Mouse (Mus musculus) neural tube, embryonic 14.5 days (tissue): ENCODE results near the gene A930017K11Rik. TPM values are rescaled to one million over a fixed set of nuclear protein-coding genes. Genes with fewer than 3 reads are reported as not detected.
A peak's percentile ranks its signal among the peaks of the same experiment; 100 is the strongest.

Experiments
- ATAC-seq: fragments of 200-750 bp; cut with Nextera tagmentation; 2 replicates; pipeline ENCODE4 v1.8.0; 2017; ENCODE audit warnings: low read depth, mild to moderate bottlenecking, moderate TSS enrichment, moderate library complexity
- H3K27ac ChIP-seq: fragments of 300-500 bp; sonication (generic); 2 replicates; pipeline ENCODE4 v1.5.1; 2014; ENCODE audit warnings: low read depth, mild to moderate bottlenecking, control low read depth, low read length, moderate library complexity, mixed read lengths
- H3K27me3 ChIP-seq: fragments of 300-500 bp; sonication (generic); 2 replicates; pipeline ENCODE4 v1.6.1; 2014; ENCODE audit warnings: low read length; ENCODE audit not compliant: control insufficient read depth, insufficient read depth
- H3K36me3 ChIP-seq: fragments of 300-500 bp; sonication (generic); 2 replicates; pipeline ENCODE4 v1.6.1; 2014; ENCODE audit warnings: low read length, mixed read lengths; ENCODE audit not compliant: control insufficient read depth, insufficient read depth
- H3K4me1 ChIP-seq: fragments of 300-500 bp; sonication (generic); 2 replicates; pipeline ENCODE4 v1.6.1; 2014; ENCODE audit warnings: low read length; ENCODE audit not compliant: control insufficient read depth, insufficient read depth
- H3K4me2 ChIP-seq: fragments of 300-500 bp; sonication (generic); 2 replicates; pipeline ENCODE4 v1.6.1; 2014; ENCODE audit warnings: mild to moderate bottlenecking, low read depth, low read length, control low read depth
- H3K4me3 ChIP-seq: fragments of 300-500 bp; sonication (generic); 2 replicates; pipeline ENCODE4 v1.5.1; 2014; ENCODE audit warnings: low read depth, low read length, control low read depth, mixed read lengths
- H3K9ac ChIP-seq: fragments of 300-500 bp; sonication (generic); replicated peaks from 2 replicates; pipeline ENCODE4 v1.6.1; 2014; ENCODE audit warnings: low read depth, mild to moderate bottlenecking, control low read depth, low read length, mixed read lengths
- H3K9me3 ChIP-seq: fragments of 300-500 bp; sonication (generic); 2 replicates; pipeline ENCODE4 v1.6.1; 2016; ENCODE audit warnings: low read length; ENCODE audit not compliant: control insufficient read depth
- WGBS: fragments of 180-500 bp; shearing (Covaris S2); extraction: QIAGEN DNeasy Blood & Tissue Kit; methylation state at CpG from one replicate; pipeline ENCODE4 v1.1.7; 2014; 5-methylcytosine and 5-hydroxymethylcytosine counted together
- polyA plus RNA-seq: library from polyadenylated mRNA; unstranded; fragments of >200 nt; fragmentation: Nextera tagmentation; extraction: Ambion mirVana; gene quantifications from 2 replicates; pipeline ENCODE4 v1.2.1, GENCODE M21; 2014

A930017K11Rik gene
- polyA plus RNA-seq, 1 experiment from 2014 or later: 0.08 TPM

DNA sequence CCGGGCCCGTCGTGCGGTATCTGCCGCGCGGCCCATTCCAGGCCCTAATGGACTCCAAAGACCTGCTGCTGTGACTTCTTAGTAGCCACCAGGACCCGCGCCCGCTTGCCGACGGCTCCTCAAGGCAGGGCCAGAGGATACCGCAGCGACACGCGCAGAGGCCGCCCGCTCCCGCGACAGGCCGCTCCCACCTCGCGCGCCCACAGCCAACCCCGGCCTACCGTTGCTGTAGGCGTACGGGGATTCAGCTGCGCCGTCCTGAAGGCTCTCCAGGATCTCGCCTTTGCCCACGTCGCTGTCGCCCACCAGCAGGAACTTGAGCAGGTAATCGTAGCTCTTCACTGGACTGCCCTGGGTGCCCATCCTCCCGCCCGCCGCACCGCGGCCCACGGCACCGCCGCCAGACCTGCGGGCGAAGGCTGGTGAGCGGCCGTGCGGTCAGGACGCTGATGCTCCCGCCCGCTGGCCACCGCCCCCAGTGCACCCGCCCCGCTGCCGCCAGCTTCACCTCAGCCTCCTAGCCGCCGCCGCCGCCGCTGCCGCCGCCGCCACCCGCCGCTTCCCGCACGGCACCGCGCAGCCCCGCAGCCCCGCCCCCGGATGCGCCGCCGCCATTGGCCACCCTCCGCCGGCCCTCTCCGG lies 33.1 kb downstream of the A930017K11Rik start, which contains the start of gene Rab40c:
Gene Rab40c (minus strand): TSS at position 584 of the 642 bp plus-strand sequence.
- Histone ChIP-seq H3K4me3 (peak within 1 kb of the TSS; percentile 96), H3K4me2 (peak within 1 kb of the TSS; percentile 84), H3K9me3 (no peaks in the 10 kb centered on the region), H3K36me3 (no peaks in the 10 kb centered on the region), H3K27me3 (no peaks in the 10 kb centered on the region), H3K4me1 (peaks cover 16% of the 10 kb centered on the region), H3K27ac (peak within 1 kb of the TSS; percentile 93), H3K9ac (peak within 1 kb of the TSS; percentile 86)
- peak; percentile 3 for ATAC-seq
- WGBS: under 1% methylated on average over 54 of the region's 78 CpGs

DNA sequence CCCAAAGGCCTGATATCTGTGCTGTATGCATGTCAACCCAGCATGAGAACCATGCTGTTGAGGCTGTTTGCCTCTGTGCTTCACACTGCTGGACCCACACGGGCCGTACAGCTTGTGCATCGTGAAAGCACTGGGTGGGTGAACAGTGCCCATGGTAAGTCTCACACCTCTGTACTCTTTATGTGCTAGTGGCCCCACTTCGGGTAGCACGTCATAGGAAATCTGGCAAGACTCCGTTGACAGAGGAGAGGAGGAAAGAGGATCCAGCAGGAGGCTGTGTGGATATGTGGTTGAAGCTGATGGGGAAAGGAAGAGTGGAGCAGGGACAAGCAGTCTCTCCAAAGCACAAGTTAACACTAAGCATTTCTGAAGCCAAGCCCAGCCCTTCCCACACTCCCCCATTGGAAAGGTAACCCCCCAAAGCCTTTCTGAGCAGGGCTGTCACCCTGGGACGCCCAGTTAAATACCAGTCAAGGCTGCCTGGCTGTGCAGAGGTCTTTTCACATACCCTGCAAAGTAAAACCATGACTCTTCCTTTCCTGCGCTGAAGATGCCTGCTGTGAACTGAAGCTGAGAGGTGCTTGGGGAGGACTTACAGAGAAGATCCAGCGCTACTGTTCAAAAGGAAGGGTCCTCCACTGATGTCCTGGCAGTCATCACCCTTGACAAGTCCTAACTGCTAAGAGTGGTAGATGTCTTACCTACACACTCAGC lies 34.2 kb downstream of the A930017K11Rik start:
- no peak overlapping the region for H3K27ac ChIP-seq

DNA sequence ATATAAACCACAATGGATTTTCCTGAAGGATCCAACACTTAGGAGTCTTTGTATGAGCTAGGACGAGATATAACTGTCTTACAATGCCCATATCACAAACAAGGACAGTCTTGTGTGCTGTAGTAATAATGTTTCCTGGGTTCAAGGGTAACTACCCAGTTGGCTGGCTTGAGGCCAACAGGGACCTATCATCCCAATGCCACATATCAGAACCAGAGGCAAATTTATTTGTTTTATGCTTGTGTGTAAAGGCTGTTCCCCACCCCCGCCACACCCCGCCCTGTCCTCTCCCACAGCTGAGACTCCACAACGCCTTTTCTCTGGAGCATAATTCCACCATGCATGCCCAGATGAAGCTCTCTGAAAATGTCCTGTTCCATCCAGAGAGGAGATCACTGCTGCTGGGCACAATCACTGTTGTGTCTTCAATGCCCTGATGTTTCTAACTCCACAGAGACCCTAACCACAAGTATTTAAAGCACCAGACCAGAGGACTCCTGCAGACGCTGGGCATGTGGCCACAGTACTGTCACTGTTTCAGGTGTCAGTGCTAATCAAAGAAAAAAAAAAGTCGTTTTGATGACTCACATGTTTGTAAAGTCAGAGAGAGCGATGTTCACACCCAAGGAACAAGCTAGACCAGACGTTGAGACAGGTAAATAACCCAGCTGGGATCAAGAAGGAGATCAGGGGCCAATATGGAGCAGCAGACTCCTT lies 35.3 kb downstream of the A930017K11Rik start:
- Histone ChIP-seq H3K9me3 (no peaks in the 10 kb centered on the region), H3K4me3 (no peak overlapping the region), H3K4me1 (peaks cover 16% of the 10 kb centered on the region), H3K27me3 (no peaks in the 10 kb centered on the region), H3K9ac (no peak overlapping the region), H3K27ac (no peak overlapping the region), H3K36me3 (no peaks in the 10 kb centered on the region), H3K4me2 (no peak overlapping the region)
- no peak for ATAC-seq
- WGBS: 80% methylated on average over 8 of the region's 8 CpGs

More for the DNA sequence above, 34.2 kb downstream of the A930017K11Rik start:
- Histone ChIP-seq H3K36me3 (no peaks in the 10 kb centered on the region), H3K4me3 (peak overlapping the region; percentile 96), H3K9ac (peak overlapping the region; percentile 86), H3K27me3 (no peaks in the 10 kb centered on the region), H3K9me3 (no peaks in the 10 kb centered on the region), H3K4me1 (peaks cover 16% of the 10 kb centered on the region), H3K4me2 (peak overlapping the region; percentile 84)
- 87% methylated on average over 9 of the region's 9 CpGs for WGBS
- no peak for ATAC-seq

DNA sequence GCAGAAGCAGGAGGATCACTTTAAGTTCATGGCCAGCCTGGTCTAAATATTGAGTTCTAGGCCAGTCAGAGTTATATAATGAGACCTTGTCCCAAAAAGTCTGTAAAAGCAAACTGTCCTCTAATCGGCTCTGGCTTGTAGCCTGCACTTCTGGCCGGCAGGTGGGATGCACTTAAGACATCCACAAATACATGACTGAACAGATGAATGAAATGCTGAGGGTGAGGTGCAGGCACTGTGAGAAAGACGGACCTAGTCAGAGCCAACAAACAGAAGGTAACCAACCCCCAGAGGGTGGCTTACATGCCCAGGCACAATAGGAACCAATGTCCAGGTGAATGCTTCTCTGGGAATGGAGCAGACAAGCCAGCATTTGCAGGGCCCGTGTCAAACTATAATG lies 38.1 kb downstream of the A930017K11Rik start:
- no peak overlapping the region for H3K4me2 ChIP-seq
- ATAC-seq: no peak
- peaks cover 16% of the 10 kb centered on the region for H3K4me1 ChIP-seq
- no peaks in the 10 kb centered on the region for H3K36me3 ChIP-seq
- H3K27me3 ChIP-seq: no peaks in the 10 kb centered on the region
- no peaks in the 10 kb centered on the region for H3K9me3 ChIP-seq
- no peak overlapping the region for H3K27ac ChIP-seq
- WGBS: 86% methylated on average over 4 of the region's 4 CpGs
- H3K4me3 ChIP-seq: no peak overlapping the region
- H3K9ac ChIP-seq: no peak overlapping the region

DNA sequence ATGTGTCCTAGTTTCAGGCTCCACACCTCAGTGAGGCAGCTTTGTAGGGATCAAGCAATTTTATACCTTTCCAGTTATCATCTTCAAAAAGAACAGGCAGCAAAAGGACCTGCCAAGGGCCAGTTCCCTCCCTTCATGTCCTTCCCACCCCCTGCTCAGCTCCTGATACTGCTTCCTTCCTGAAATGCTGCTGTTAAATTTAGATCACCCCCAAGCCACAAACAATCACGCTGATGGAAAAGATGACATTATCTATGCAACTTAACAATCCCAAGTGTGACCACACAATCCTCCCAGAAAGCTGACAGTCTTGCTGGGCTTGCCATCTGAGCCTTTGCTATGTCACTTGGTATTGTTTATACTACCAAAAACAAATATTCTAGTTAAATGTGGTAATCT lies 38.5 kb downstream of the A930017K11Rik start:
- H3K4me3 ChIP-seq: no peak overlapping the region
- H3K27me3 ChIP-seq: no peaks in the 10 kb centered on the region
- H3K4me1 ChIP-seq: peaks cover 15% of the 10 kb centered on the region
- no peak overlapping the region for H3K4me2 ChIP-seq
- ATAC-seq: no peak
- H3K9me3 ChIP-seq: no peaks in the 10 kb centered on the region
- WGBS: 74% methylated on average over 1 of the region's 1 CpGs
- H3K27ac ChIP-seq: no peak overlapping the region
- H3K9ac ChIP-seq: no peak overlapping the region
- H3K36me3 ChIP-seq: no peaks in the 10 kb centered on the region

DNA sequence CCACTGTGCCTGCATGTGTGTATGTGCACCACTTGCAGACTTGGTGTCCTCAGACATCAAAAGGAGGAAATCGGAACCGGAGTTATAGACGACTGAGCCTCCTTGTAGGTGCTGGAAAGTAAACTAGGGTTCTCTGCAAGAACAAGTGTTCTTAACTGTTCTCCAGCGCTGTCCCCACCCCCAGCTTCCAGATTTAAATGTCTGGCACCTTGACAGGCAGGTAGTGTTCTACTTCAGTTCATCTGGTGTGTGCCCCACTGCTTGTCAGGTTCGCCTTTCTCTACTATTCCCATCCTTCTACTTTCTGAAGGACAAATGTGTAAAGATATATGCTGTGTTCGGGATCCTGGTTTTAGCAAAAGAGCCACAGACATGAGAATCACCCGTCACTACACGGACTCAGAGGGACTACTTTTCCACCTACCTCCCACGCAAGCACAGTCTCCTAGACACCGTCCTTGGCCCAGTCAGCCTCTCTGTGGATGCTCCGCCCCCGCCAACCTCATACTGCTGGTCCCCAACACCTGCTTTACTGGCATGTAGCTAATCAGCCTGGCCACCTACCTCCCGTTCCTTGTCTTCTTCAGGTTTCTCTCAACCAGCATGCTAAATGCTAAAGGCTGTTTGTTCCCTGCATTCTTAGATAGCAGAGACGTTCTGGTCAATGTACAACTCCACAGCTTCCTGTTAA lies 39.0 kb downstream of the A930017K11Rik start:
- no peak for ATAC-seq
- no peak overlapping the region for H3K9ac ChIP-seq
- no peak overlapping the region for H3K27ac ChIP-seq
- no peaks in the 10 kb centered on the region for H3K36me3 ChIP-seq
- H3K27me3 ChIP-seq: no peaks in the 10 kb centered on the region
- peaks cover 10% of the 10 kb centered on the region for H3K4me1 ChIP-seq
- WGBS: 91% methylated on average over 14 of the region's 14 CpGs
- H3K4me3 ChIP-seq: no peak overlapping the region
- no peak overlapping the region for H3K4me2 ChIP-seq
- H3K9me3 ChIP-seq: no peaks in the 10 kb centered on the region

DNA sequence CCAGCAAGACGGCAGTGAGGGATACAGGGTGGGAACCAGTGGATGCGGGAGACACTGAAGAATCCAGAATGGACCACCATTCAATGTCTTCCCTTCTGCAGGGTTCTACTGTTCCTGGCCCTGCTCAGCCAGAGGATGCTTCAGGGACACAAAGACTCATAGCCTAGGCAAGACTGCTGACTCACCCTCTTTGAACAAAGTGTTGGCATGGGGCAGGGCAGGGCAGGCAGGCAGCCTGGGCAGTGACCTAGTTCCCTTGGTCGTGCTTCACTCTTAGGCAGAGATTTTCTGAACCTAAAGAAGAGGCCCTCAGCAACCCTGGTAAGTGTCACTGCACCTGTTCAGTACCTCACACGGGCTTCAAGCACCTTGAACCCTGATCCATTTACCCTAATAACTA lies 40.5 kb downstream of the A930017K11Rik start:
- Histone ChIP-seq H3K9me3 (no peaks in the 10 kb centered on the region), H3K4me3 (no peak overlapping the region), H3K36me3 (no peaks in the 10 kb centered on the region), H3K4me1 (no peaks in the 10 kb centered on the region), H3K27me3 (no peaks in the 10 kb centered on the region), H3K4me2 (no peak overlapping the region), H3K27ac (no peak overlapping the region), H3K9ac (no peak overlapping the region)
- WGBS: 92% methylated on average over 4 of the region's 4 CpGs
- no peak for ATAC-seq

DNA sequence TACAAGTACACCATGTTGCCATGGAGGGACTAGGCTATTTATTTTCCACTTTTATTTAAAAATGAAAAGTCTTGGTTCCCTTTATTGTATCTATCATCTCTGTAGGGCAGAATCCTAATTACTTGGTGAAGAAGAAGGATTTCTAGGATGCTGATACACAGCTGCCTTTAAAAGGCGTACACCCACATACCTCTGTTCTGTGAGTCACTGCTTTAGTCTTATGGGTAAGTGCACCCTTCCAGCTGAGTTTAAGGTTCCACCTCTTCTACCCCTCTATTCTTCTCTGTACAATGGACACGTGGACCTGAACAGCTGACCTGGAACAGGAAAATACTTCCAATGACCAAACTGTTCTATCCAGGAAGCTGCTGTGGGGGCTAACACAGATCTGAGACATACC lies 44.7 kb downstream of the A930017K11Rik start:
- H3K36me3 ChIP-seq: no peaks in the 10 kb centered on the region
- no peak for ATAC-seq
- H3K4me1 ChIP-seq: no peaks in the 10 kb centered on the region
- H3K9ac ChIP-seq: no peak overlapping the region
- H3K27ac ChIP-seq: no peak overlapping the region
- no peak overlapping the region for H3K4me3 ChIP-seq
- H3K27me3 ChIP-seq: no peaks in the 10 kb centered on the region
- H3K4me2 ChIP-seq: no peak overlapping the region
- H3K9me3 ChIP-seq: no peaks in the 10 kb centered on the region
- WGBS: 86% methylated on average over 2 of the region's 2 CpGs
